Mouse (Mus musculus) bone marrow, adult 2 months (tissue): ENCODE data around the gene Cldn4.

Source experiments
- CTCF ChIP-seq: fragments of 200-500 bp; IDR thresholded peaks from 2 replicates; pipeline ENCODE4 v1.5.1; 2011; ENCODE audit warnings: low read length, control low read depth; ENCODE audit not compliant: control insufficient read depth, insufficient read depth
- POLR2A ChIP-seq: fragments of 200-500 bp; IDR thresholded peaks from 2 replicates; pipeline ENCODE4 v1.6.1; 2011; ENCODE audit warnings: low read depth, mild to moderate bottlenecking, control low read depth, low read length, borderline replicate concordance; ENCODE audit not compliant: control insufficient read depth

DNA sequence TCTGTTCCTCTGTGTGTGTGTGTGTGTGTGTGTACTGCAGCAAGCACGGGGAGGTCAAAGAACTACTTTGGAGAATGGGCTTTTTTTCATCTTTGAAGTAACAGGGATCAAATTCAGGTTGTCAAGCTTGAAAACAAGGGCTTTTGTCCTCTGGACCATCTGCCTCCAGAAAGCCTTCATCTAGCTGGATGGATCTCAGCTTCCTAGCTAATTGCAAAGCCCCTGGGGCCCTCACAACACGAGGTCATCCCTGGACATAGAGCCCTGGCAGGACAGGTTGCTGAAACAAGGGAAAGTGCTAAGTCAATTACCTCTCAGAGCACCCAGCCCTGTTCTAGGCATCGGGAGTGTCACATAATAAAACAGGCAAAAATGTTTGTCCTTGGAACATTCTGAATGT is 37.0 kb upstream of the Cldn4 start:
- TF ChIP-seq CTCF (no peak), POLR2A (no peak)
